Mouse (Mus musculus) CH12.LX (cell line): ENCODE data around the gene Olfr231. TPM values are rescaled to one million over a fixed set of nuclear protein-coding genes. Genes with fewer than 3 reads are reported as not detected.

Source experiments
- DNase-seq: peaks from one replicate; pipeline ENCODE4 v3.0.0-alpha.2; 2013; ENCODE audit errors: extremely low read depth
- H3K27ac ChIP-seq: 2 replicates; pipeline ENCODE4 v1.5.1; 2012; ENCODE audit warnings: low read depth, mild to moderate bottlenecking, control low read depth, moderate library complexity; ENCODE audit not compliant: insufficient read depth
- H3K27me3 ChIP-seq: replicated peaks from 2 replicates; pipeline ENCODE3; 2012; ENCODE audit warnings: inconsistent platforms
- H3K36me3 ChIP-seq, 2 experiments: replicated peaks in 1 of 2; 2 replicates each; pipeline versions ENCODE3 to v1.6.1; 2012; ENCODE audit warnings: inconsistent platforms in 1 of 2, low read length in 1 of 2, mild to moderate bottlenecking in 1 of 2, mixed read lengths in 1 of 2, moderate library complexity in 1 of 2; ENCODE audit not compliant: control insufficient read depth in 1 of 2, insufficient read depth in 1 of 2
- H3K4me1 ChIP-seq, 2 experiments: 2 replicates each; pipeline ENCODE4 v1.6.1; 2012; ENCODE audit warnings: inconsistent platforms in 1 of 2, moderate library complexity in 1 of 2; ENCODE audit not compliant: insufficient read depth in 2 of 2, control insufficient read depth in 1 of 2
- H3K4me2 ChIP-seq: 2 replicates; pipeline ENCODE4 v1.6.1; 2012; ENCODE audit warnings: low read depth, mild to moderate bottlenecking, control low read depth; ENCODE audit not compliant: poor library complexity, insufficient read depth, severe bottlenecking
- H3K4me3 ChIP-seq, 3 experiments: fragments of 150-350 bp in 1 of 3; sonication (generic) in 1 of 3; replicated peaks in 1 of 3; 2 replicates each; pipeline versions ENCODE3 to v1.5.1; 2011 to 2012; ENCODE audit warnings: low read depth in 2 of 3, low read length in 2 of 3, mild to moderate bottlenecking in 2 of 3, moderate library complexity in 2 of 3, control low read depth in 1 of 3, improper control_type of control experiment in 1 of 3, inconsistent platforms in 1 of 3, mixed read lengths in 1 of 3; ENCODE audit not compliant: poor library complexity in 1 of 3
- H3K79me2 ChIP-seq: replicated peaks from 2 replicates; pipeline ENCODE4 v1.6.1; 2012; ENCODE audit warnings: mild to moderate bottlenecking, moderate library complexity; ENCODE audit not compliant: control insufficient read depth, poor library complexity, insufficient read depth, severe bottlenecking; ENCODE audit errors: extremely low read depth
- H3K9ac ChIP-seq: 2 replicates; pipeline ENCODE4 v1.6.1; 2012; ENCODE audit warnings: low read depth, mild to moderate bottlenecking, control low read depth, moderate library complexity; ENCODE audit not compliant: insufficient read depth
- H3K9me3 ChIP-seq: replicated peaks from 2 replicates; pipeline ENCODE3; 2012; ENCODE audit warnings: low read length, inconsistent platforms, mixed read lengths
- CHD1 ChIP-seq: IDR thresholded peaks from 2 replicates; pipeline ENCODE4 v1.6.1; 2012; ENCODE audit warnings: low read depth, low read length, improper control_type of control experiment, inconsistent platforms
- CHD2 ChIP-seq: IDR thresholded peaks from 2 replicates; pipeline ENCODE4 v1.6.1; 2011; ENCODE audit warnings: low read length, improper control_type of control experiment
- E2F4 ChIP-seq: IDR thresholded peaks from 2 replicates; pipeline ENCODE4 v1.6.1; 2011; ENCODE audit warnings: low read depth, low read length, improper control_type of control experiment; ENCODE audit not compliant: insufficient replicate concordance
- ELF1 ChIP-seq: IDR thresholded peaks from 2 replicates; pipeline ENCODE4 v1.6.1; 2014; ENCODE audit warnings: low read depth, mild to moderate bottlenecking, inconsistent platforms, low read length, improper control_type of control experiment
- EP300 ChIP-seq: IDR thresholded peaks from 2 replicates; pipeline ENCODE4 v1.6.1; 2011; ENCODE audit warnings: low read length, improper control_type of control experiment
- IRF4 ChIP-seq: IDR thresholded peaks from 2 replicates; pipeline ENCODE4 v1.6.1; 2014; ENCODE audit warnings: low read depth, mild to moderate bottlenecking, inconsistent platforms, low read length, improper control_type of control experiment
- JUND ChIP-seq: conservative IDR thresholded peaks from 2 replicates; pipeline ENCODE4 v1.6.1; 2011; ENCODE audit warnings: low read depth, low read length, improper control_type of control experiment
- MAFK ChIP-seq: IDR thresholded peaks from 2 replicates; pipeline ENCODE4 v1.6.1; 2011; ENCODE audit warnings: low read length, improper control_type of control experiment; ENCODE audit not compliant: insufficient replicate concordance
- MAZ ChIP-seq: IDR thresholded peaks from 2 replicates; pipeline ENCODE4 v1.6.1; 2012; ENCODE audit warnings: low read depth, mild to moderate bottlenecking, inconsistent platforms, low read length, improper control_type of control experiment, moderate library complexity
- MXI1 ChIP-seq: IDR thresholded peaks from 2 replicates; pipeline ENCODE4 v1.6.1; 2011; ENCODE audit warnings: mild to moderate bottlenecking, low read depth, low read length, improper control_type of control experiment
- TBP ChIP-seq: conservative IDR thresholded peaks from 2 replicates; pipeline ENCODE4 v1.6.1; 2011; ENCODE audit warnings: low read depth, low read length, improper control_type of control experiment
- TCF12 ChIP-seq: IDR thresholded peaks from 2 replicates; pipeline ENCODE4 v1.6.1; 2014; ENCODE audit warnings: low read depth, mild to moderate bottlenecking, inconsistent platforms, low read length, improper control_type of control experiment
- ZC3H11A ChIP-seq: IDR thresholded peaks from 2 replicates; pipeline ENCODE4 v1.6.1; 2012; ENCODE audit warnings: low read depth, mild to moderate bottlenecking, inconsistent platforms, low read length, improper control_type of control experiment
- ZMIZ1 ChIP-seq: IDR thresholded peaks from 2 replicates; pipeline ENCODE4 v1.6.1; 2012; ENCODE audit warnings: low read depth, mild to moderate bottlenecking, inconsistent platforms, low read length, improper control_type of control experiment
- ZNF384 ChIP-seq: IDR thresholded peaks from 2 replicates; pipeline ENCODE4 v1.6.1; 2012; ENCODE audit warnings: low read depth, low read length, improper control_type of control experiment, inconsistent platforms
- dilution Hi-C: fragments of 300-500 bp; cut with MboI; formaldehyde crosslinking; loops from 2 replicates; pipeline ENCODE4 v1.14.3; 2020; ENCODE audit warnings: low sequenced_read_pairs; ENCODE audit not compliant: extremely low pct_unique_long_range_greater_than_20kb, extremely low pct_ligation_motif_present
- in situ Hi-C: fragments of 300-500 bp; cut with MboI; formaldehyde crosslinking; loops from 3 replicates; pipeline ENCODE4 v1.14.3; 2019; ENCODE audit warnings: low sequenced_read_pairs, low pct_ligation_motif_present, low pct_unique_long_range_greater_than_20kb, mixed read lengths
- polyA plus RNA-seq: library from polyadenylated mRNA; unstranded; fragments of >175 nt; gene quantifications from 2 replicates; pipeline ENCODE4 v1.2.1, GENCODE M21; 2012; ENCODE audit warnings: low read depth; ENCODE audit not compliant: insufficient read length
- total RNA-seq, 2 experiments: library from RNA; depleted of rRNA; stranded (reverse); fragments of 300-350 nt in 1 of 2; fragments of >200 nt in 1 of 2; gene quantifications; 2 replicates each; pipeline ENCODE4 v1.2.3; 2012 to 2014

The Olfr231 gene
- total and polyA plus RNA-seq, 3 experiments = not detected

GRCm38 (mm10) chr1:174066305-174066704, 54.7 kb downstream of the Olfr231 start, which contains the start of gene Olfr430:
Gene Olfr430 (plus strand): TSS chr1:174066605.
- Histone ChIP-seq H3K9ac (no peak within 1 kb of the TSS), H3K79me2 (no peaks in the 10 kb centered on the region), H3K4me1 (no peaks in the 10 kb centered on the region), H3K4me2 (no peak within 1 kb of the TSS), H3K9me3 (no peaks in the 10 kb centered on the region), H3K27me3 (no peaks in the 10 kb centered on the region), H3K4me3 (no peak within 1 kb of the TSS), H3K36me3 (no peaks in the 10 kb centered on the region), H3K27ac (no peak within 1 kb of the TSS)
- dilution Hi-C loops = no loop called here
- TF ChIP-seq JUND (no peak), CHD2 (no peak), ZNF384 (no peak), MAFK (no peak), MXI1 (no peak), ZMIZ1 (no peak), TCF12 (no peak), ELF1 (no peak), CHD1 (no peak), MAZ (no peak), E2F4 (no peak), ZC3H11A (no peak), IRF4 (no peak), EP300 (no peak), TBP (no peak)
- in situ Hi-C loops = no loop called here
- no peak for DNase-seq

Other genes with a start within 250 kb of the Olfr231 start
- 57.8 and 89.1 TPM in 2 replicates for gene Ifi211, start 208.1 kb downstream of the Olfr231 start, total RNA-seq (2012; rRNA removed)
- gene Ifi211, start 208.1 kb downstream of the Olfr231 start, total RNA-seq (2014; rRNA removed) = 114 and 130 TPM in 2 replicates
- gene Ifi211, start 208.1 kb downstream of the Olfr231 start, polyA plus RNA-seq = 66.6 and 67.9 TPM in 2 replicates
- 56.8 and 57.9 TPM in 2 replicates for gene Mndal, start 178.7 kb downstream of the Olfr231 start, total RNA-seq (2012; rRNA removed)
- gene Mndal, start 178.7 kb downstream of the Olfr231 start, total RNA-seq (2014; rRNA removed) = 107 and 153 TPM in 2 replicates
- gene Mndal, start 178.7 kb downstream of the Olfr231 start, polyA plus RNA-seq = 175 and 183 TPM in 2 replicates
- 13.3 and 14.2 TPM in 2 replicates for gene Ifi203, start 178.5 kb downstream of the Olfr231 start, total RNA-seq (2012; rRNA removed)
- 27.5 and 35.8 TPM in 2 replicates for gene Ifi203, start 178.5 kb downstream of the Olfr231 start, total RNA-seq (2014; rRNA removed)
- 33.0 and 36.5 TPM in 2 replicates for gene Ifi203, start 178.5 kb downstream of the Olfr231 start, polyA plus RNA-seq
- not detected in 2 replicates for gene Ifi202b, start 138.4 kb downstream of the Olfr231 start, total RNA-seq (2012; rRNA removed)
- not detected in 2 replicates for gene Ifi202b, start 138.4 kb downstream of the Olfr231 start, total RNA-seq (2014; rRNA removed)
- not detected in 2 replicates for gene Ifi202b, start 138.4 kb downstream of the Olfr231 start, polyA plus RNA-seq
- gene Ifi205, start 89.4 kb downstream of the Olfr231 start, total RNA-seq (2012; rRNA removed) = 0.13 and 0.17 TPM in 2 replicates
- 0.35 and 0.45 TPM in 2 replicates for gene Ifi205, start 89.4 kb downstream of the Olfr231 start, total RNA-seq (2014; rRNA removed)
- 0.17 and 0.45 TPM in 2 replicates for gene Ifi205, start 89.4 kb downstream of the Olfr231 start, polyA plus RNA-seq
- 0.34 and 0.51 TPM in 2 replicates for gene Olfr433, start 80.5 kb downstream of the Olfr231 start, total RNA-seq (2012; rRNA removed)
- 0.43 and 0.47 TPM in 2 replicates for gene Olfr433, start 80.5 kb downstream of the Olfr231 start, total RNA-seq (2014; rRNA removed)
- 0.37 and 0.54 TPM in 2 replicates for gene Olfr433, start 80.5 kb downstream of the Olfr231 start, polyA plus RNA-seq
- not detected in 2 replicates for gene Olfr432, start 72.0 kb downstream of the Olfr231 start, total RNA-seq (2012; rRNA removed)
- gene Olfr432, start 72.0 kb downstream of the Olfr231 start, total RNA-seq (2014; rRNA removed) = 0.04 and 0.05 TPM in 2 replicates
- gene Olfr432, start 72.0 kb downstream of the Olfr231 start, polyA plus RNA-seq = 0.07 and 0.13 TPM in 2 replicates
- gene Olfr430, start 54.6 kb downstream of the Olfr231 start, total RNA-seq (2012; rRNA removed) = not detected in 2 replicates
- not detected in 2 replicates for gene Olfr430, start 54.6 kb downstream of the Olfr231 start, total RNA-seq (2014; rRNA removed)
- gene Olfr430, start 54.6 kb downstream of the Olfr231 start, polyA plus RNA-seq = not detected in 2 replicates
- gene Olfr429, start 36.8 kb downstream of the Olfr231 start, total RNA-seq (2012; rRNA removed) = not detected in 2 replicates
- gene Olfr429, start 36.8 kb downstream of the Olfr231 start, total RNA-seq (2014; rRNA removed) = not detected in 2 replicates
- gene Olfr429, start 36.8 kb downstream of the Olfr231 start, polyA plus RNA-seq = not detected in 2 replicates
- not detected in 2 replicates for gene Olfr427, start 24.3 kb downstream of the Olfr231 start, total RNA-seq (2012; rRNA removed)
- not detected in 2 replicates for gene Olfr427, start 24.3 kb downstream of the Olfr231 start, total RNA-seq (2014; rRNA removed)
- gene Olfr427, start 24.3 kb downstream of the Olfr231 start, polyA plus RNA-seq = not detected in 2 replicates
- not detected in 2 replicates for gene Olfr424, start 10.4 kb upstream of the Olfr231 start, total RNA-seq (2012; rRNA removed)
- gene Olfr424, start 10.4 kb upstream of the Olfr231 start, total RNA-seq (2014; rRNA removed) = not detected in 2 replicates
- not detected in 2 replicates for gene Olfr424, start 10.4 kb upstream of the Olfr231 start, polyA plus RNA-seq
- gene Olfr420, start 34.5 kb upstream of the Olfr231 start, total RNA-seq (2012; rRNA removed) = not detected in 2 replicates
- not detected in 2 replicates for gene Olfr420, start 34.5 kb upstream of the Olfr231 start, total RNA-seq (2014; rRNA removed)
- gene Olfr420, start 34.5 kb upstream of the Olfr231 start, polyA plus RNA-seq = 0.73 and 1.1 TPM in 2 replicates
- 0.81 and 0.84 TPM in 2 replicates for gene Spta1, start 51.6 kb upstream of the Olfr231 start, total RNA-seq (2012; rRNA removed)
- 1.2 and 1.6 TPM in 2 replicates for gene Spta1, start 51.6 kb upstream of the Olfr231 start, total RNA-seq (2014; rRNA removed)
- gene Spta1, start 51.6 kb upstream of the Olfr231 start, polyA plus RNA-seq = 16.0 TPM in 2 replicates
- not detected in 2 replicates for gene Olfr419, start 130.9 kb upstream of the Olfr231 start, total RNA-seq (2012; rRNA removed)
- not detected in 2 replicates for gene Olfr419, start 130.9 kb upstream of the Olfr231 start, total RNA-seq (2014; rRNA removed)
- not detected in 2 replicates for gene Olfr419, start 130.9 kb upstream of the Olfr231 start, polyA plus RNA-seq
- not detected in 2 replicates for gene Mptx1, start 209.4 kb upstream of the Olfr231 start, total RNA-seq (2012; rRNA removed)
- not detected in 2 replicates for gene Mptx1, start 209.4 kb upstream of the Olfr231 start, total RNA-seq (2014; rRNA removed)
- gene Mptx1, start 209.4 kb upstream of the Olfr231 start, polyA plus RNA-seq = not detected in 2 replicates
- gene Olfr417, start 244.0 kb upstream of the Olfr231 start, total RNA-seq (2012; rRNA removed) = not detected in 2 replicates
- gene Olfr417, start 244.0 kb upstream of the Olfr231 start, total RNA-seq (2014; rRNA removed) = not detected in 2 replicates
- gene Olfr417, start 244.0 kb upstream of the Olfr231 start, polyA plus RNA-seq = not detected in 2 replicates